Comparison of ENCODE assay signal across 9 mouse cellular contexts in genomic region chr14:54232811-54233558, GRCm38 (mm10). TPM values are rescaled to one million over a fixed set of nuclear protein-coding genes. Genes with fewer than 3 reads are reported as not detected.
DNase-seq lines count a peak whose midpoint lies in the region; ATAC-seq and TF ChIP-seq lines count a peak whose summit lies in the region.
"Had no signal": no experiment of that assay in that cellular context is flagged by ENCODE, and none has a peak within 500 bp of the region (broad histone marks: within the 10 kb centered on the region; RNA-seq: fewer than 3 reads in every experiment).

No protein-coding gene starts in this region.

- peak; percentile 86 for ATAC-seq in common myeloid progenitor, adult 5-6 weeks (replicated peaks; ENCODE audit: low read depth, poor library complexity, severe bottlenecking)
- ATAC-seq in midbrain, embryonic 15.5 days (replicated peaks) = no peak

- H3K9ac ChIP-seq in midbrain, embryonic 15.5 days = no peak overlapping the region; the same call in 1 of the 2 replicates
- H3K9ac ChIP-seq: midbrain, embryonic 12.5 days had no signal

- no peaks in the 10 kb centered on the region for H3K9me3 ChIP-seq in limb, embryonic 10.5 days (replicated peaks)
- no peaks in the 10 kb centered on the region for H3K9me3 ChIP-seq in midbrain, embryonic 15.5 days
- H3K9me3 ChIP-seq: midbrain, embryonic 12.5 days had no signal

- H3K4me1 ChIP-seq in limb, embryonic 10.5 days = peaks cover 40% of the 10 kb centered on the region
- peaks cover 32% of the 10 kb centered on the region for H3K4me1 ChIP-seq in midbrain, embryonic 15.5 days
- H3K4me1 ChIP-seq in thymus, adult 2 months (replicated peaks; ENCODE audit: control insufficient read depth, insufficient read depth, low read length) = peaks cover 79% of the 10 kb centered on the region

- WGBS in limb, embryonic 10.5 days = 24% methylated on average over 9 of the region's 9 CpGs
- WGBS in midbrain, embryonic 15.5 days = 50% methylated on average over 9 of the region's 9 CpGs
- WGBS in thymus, adult 2 months = 2% methylated on average over 9 of the region's 9 CpGs

- intact Hi-C loops in gastrocnemius, adult 2 months (cut with DNase I) = no loop called here
- intact Hi-C loops in gastrocnemius, postnatal 36 days (cut with DNase I) = no loop called here

- no peak for DNase-seq in gastrocnemius, adult 2 months
- no peak for DNase-seq in gastrocnemius, postnatal 36 days
- DNase-seq in heart, postnatal 4 days = peak; percentile 59
- DNase-seq in limb, embryonic 10.5 days (ENCODE audit: low spot score) = peak; percentile 45
- peak; percentile 85 for DNase-seq in thymus, adult 2 months
- no peak for DNase-seq in ovary, adult 18-20 months (ENCODE audit: low spot score)

- no peak for TF ChIP-seq CTCF in gastrocnemius, adult 2 months (IDR thresholded peaks at IDR 0.05)
- no peak for TF ChIP-seq CTCF in thymus, adult 2 months (IDR thresholded peaks at IDR 0.05; ENCODE audit: borderline replicate concordance, control insufficient read depth, extremely low read depth, insufficient read depth, low read length, poor library complexity)

- TF ChIP-seq POLR2A in thymus, adult 2 months (IDR thresholded peaks at IDR 0.05; ENCODE audit: control insufficient read depth, extremely low read depth, insufficient read depth, low read length, poor library complexity) = peak; percentile 33; the same call in 1 of the 2 replicates

- H3K27me3 ChIP-seq in limb, embryonic 10.5 days (ENCODE audit: low read depth, poor library complexity, severe bottlenecking) = no peaks in the 10 kb centered on the region
- H3K27me3 ChIP-seq in midbrain, embryonic 15.5 days (replicated peaks) = no peaks in the 10 kb centered on the region
- no peaks in the 10 kb centered on the region for H3K27me3 ChIP-seq in thymus, adult 2 months (ENCODE audit: control insufficient read depth, insufficient read depth, low read length)
- H3K27me3 ChIP-seq: midbrain, embryonic 12.5 days had no signal

- H3K27ac ChIP-seq in gastrocnemius, adult 2 months = peak overlapping the region; percentile 71
- H3K27ac ChIP-seq in limb, embryonic 10.5 days = peak overlapping the region; percentile 66
- H3K27ac ChIP-seq in midbrain, embryonic 15.5 days = peak overlapping the region; percentile 39; the same call in 1 of the 2 replicates
- peak overlapping the region; percentile 93 for H3K27ac ChIP-seq in thymus, adult 2 months (ENCODE audit: control insufficient read depth, insufficient read depth, low read length)

- no peak overlapping the region for H3K4me2 ChIP-seq in midbrain, embryonic 15.5 days
- H3K4me2 ChIP-seq: midbrain, embryonic 12.5 days had no signal

- H3K36me3 ChIP-seq in limb, embryonic 10.5 days = peaks cover 26% of the 10 kb centered on the region
- no peaks in the 10 kb centered on the region for H3K36me3 ChIP-seq in midbrain, embryonic 15.5 days (replicated peaks)
- H3K36me3 ChIP-seq in thymus, adult 2 months (ENCODE audit: control insufficient read depth, insufficient read depth, low read length) = 0 out of 2 replicates have a peak, but pooled peaks cover 5% of the 10 kb centered on the region

- peak overlapping the region; percentile 48 for H3K4me3 ChIP-seq in gastrocnemius, adult 2 months
- peak overlapping the region; percentile 15; the same call in 1 of the 2 replicates for H3K4me3 ChIP-seq in limb, embryonic 10.5 days
- no peak overlapping the region for H3K4me3 ChIP-seq in midbrain, embryonic 15.5 days
- no peak overlapping the region for H3K4me3 ChIP-seq in thymus, adult 2 months (ENCODE audit: control insufficient read depth, insufficient read depth, low read length)
- H3K4me3 ChIP-seq: midbrain, embryonic 12.5 days had no signal

RNA-seq across cellular contexts. Expression of gene Dad1, which starts 20.9 kb away (rescaled TPM):
- 10 to 100 TPM; 68.3 to 77.9 TPM for total RNA-seq in gastrocnemius, adult 2 months (2021)
- 10 to 100 TPM; 65.7 to 66.8 TPM for total RNA-seq in gastrocnemius, postnatal 36 days (2021)
- 97.2 and 98.8 TPM in 2 replicates for total RNA-seq in common myeloid progenitor, adult 5-6 weeks (2017)
- 100 to 1,000 TPM; 132 to 145 TPM for total RNA-seq in heart, postnatal 4 days (2021)
- polyA plus RNA-seq in limb, embryonic 10.5 days (2016; fragmentation: Nextera tagmentation; extraction: Ambion mirVana) = 234 and 239 TPM in 2 replicates
- polyA plus RNA-seq in midbrain, embryonic 15.5 days (2015; fragmentation: Nextera tagmentation; extraction: Ambion mirVana) = 329 and 335 TPM in 2 replicates
- 513 and 641 TPM in 2 replicates for polyA plus RNA-seq in thymus, adult 2 months (2012; rRNA removed)

RNA-seq across cellular contexts. Expression of gene Abhd4, which starts 21.0 kb away (rescaled TPM):
- 10 to 100 TPM; 18.9 to 19.3 TPM for total RNA-seq in gastrocnemius, adult 2 months (2021)
- total RNA-seq in gastrocnemius, postnatal 36 days (2021) = 10 to 100 TPM; 14.7 to 20.6 TPM
- total RNA-seq in common myeloid progenitor, adult 5-6 weeks (2017) = 27.6 and 31.5 TPM in 2 replicates
- total RNA-seq in heart, postnatal 4 days (2021) = 10 to 100 TPM; 65.0 to 65.1 TPM
- 32.2 and 37.7 TPM in 2 replicates for polyA plus RNA-seq in limb, embryonic 10.5 days (2016; fragmentation: Nextera tagmentation; extraction: Ambion mirVana)
- 45.9 and 53.2 TPM in 2 replicates for polyA plus RNA-seq in midbrain, embryonic 15.5 days (2015; fragmentation: Nextera tagmentation; extraction: Ambion mirVana)
- polyA plus RNA-seq in thymus, adult 2 months (2012; rRNA removed) = 21.5 and 23.6 TPM in 2 replicates

RNA-seq across cellular contexts. Expression of gene Olfr49, which starts 51.8 kb away (rescaled TPM):
- total RNA-seq in gastrocnemius, adult 2 months (2021) = not detected
- total RNA-seq in gastrocnemius, postnatal 36 days (2021) = not detected
- total RNA-seq in common myeloid progenitor, adult 5-6 weeks (2017) = not detected in 2 replicates
- total RNA-seq in heart, postnatal 4 days (2021) = not detected
- not detected in 2 replicates for polyA plus RNA-seq in limb, embryonic 10.5 days (2016; fragmentation: Nextera tagmentation; extraction: Ambion mirVana)
- polyA plus RNA-seq in midbrain, embryonic 15.5 days (2015; fragmentation: Nextera tagmentation; extraction: Ambion mirVana) = not detected in 2 replicates
- not detected in 2 replicates for polyA plus RNA-seq in thymus, adult 2 months (2012; rRNA removed)
- polyA plus RNA-seq: midbrain, embryonic 12.5 days had no signal

Comparison
In these comparisons a context has a peak if more than half of its experiments do, and no peak if none do; other contexts are left out.
1. DNase-seq: peak in heart, postnatal 4 days (single experiment), limb, embryonic 10.5 days (single experiment) and thymus, adult 2 months (single experiment); none in gastrocnemius, adult 2 months (single experiment), gastrocnemius, postnatal 36 days (0 of 2) and ovary, adult 18-20 months (single experiment).
2. H3K27ac ChIP-seq: peak in every context shown above with its lines; median percentile 93 in thymus, adult 2 months; 71 in gastrocnemius, adult 2 months; 66 in limb, embryonic 10.5 days; 39 in midbrain, embryonic 15.5 days.
3. H3K4me3 ChIP-seq: peak in gastrocnemius, adult 2 months (single experiment) and limb, embryonic 10.5 days (single experiment); none in midbrain, embryonic 15.5 days (single experiment) and thymus, adult 2 months (single experiment).